In the genomic region with DNA sequence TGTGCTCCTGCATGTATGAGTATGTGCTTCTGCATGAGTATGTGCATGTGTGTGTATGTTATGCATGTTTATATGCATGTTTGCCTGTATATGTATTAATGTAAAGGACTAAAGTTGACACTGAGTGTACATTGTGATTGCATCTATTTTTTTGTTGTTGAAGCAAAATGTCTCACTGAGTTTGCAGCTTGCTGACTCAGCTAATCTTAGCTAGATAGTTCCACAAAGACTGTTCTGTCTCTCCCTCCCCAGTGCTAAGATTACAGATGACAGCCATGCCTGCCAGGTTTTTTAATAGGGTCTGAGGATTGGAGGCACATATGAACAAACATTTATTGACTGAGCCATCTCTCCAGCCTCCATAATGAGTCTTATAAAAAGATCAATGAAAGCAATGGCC, we compare ENCODE assay signal across 18 mouse cellular contexts. TPM values are rescaled to one million over a fixed set of nuclear protein-coding genes. Genes with fewer than 3 reads are reported as not detected.
"Had no signal": no experiment of that assay in that cellular context is flagged by ENCODE, and none has a peak within 500 bp of the region (broad histone marks: within the 10 kb centered on the region; RNA-seq: fewer than 3 reads in every experiment).

No protein-coding gene starts in this region.

- H3K4me1 ChIP-seq: neural tube, embryonic 12.5 days; neural tube, embryonic 13.5 days; neural tube, embryonic 15.5 days; stomach, embryonic 15.5 days had no signal

- H3K9me3 ChIP-seq: neural tube, embryonic 12.5 days; neural tube, embryonic 13.5 days; neural tube, embryonic 15.5 days; stomach, embryonic 15.5 days had no signal

- H3K4me3 ChIP-seq: neural tube, embryonic 12.5 days; neural tube, embryonic 13.5 days; neural tube, embryonic 15.5 days; stomach, embryonic 15.5 days had no signal

- DNase-seq: retina, postnatal 1 day; right cerebral cortex, adult 18-20 months; right cerebral cortex, postnatal 14 days; right cerebral cortex, postnatal 25 days; right cerebral cortex, postnatal 4 days; spleen, adult 18-20 months; thymus, adult 18-20 months; thymus, adult 2 months; thymus, postnatal 14 days; thymus, postnatal 25 days; thymus, postnatal 36 days; thymus, postnatal 4 days had no signal

- H3K27ac ChIP-seq: neural tube, embryonic 12.5 days; neural tube, embryonic 13.5 days; neural tube, embryonic 15.5 days; stomach, embryonic 15.5 days had no signal

- H3K27me3 ChIP-seq: neural tube, embryonic 12.5 days; neural tube, embryonic 13.5 days; neural tube, embryonic 15.5 days; stomach, embryonic 15.5 days had no signal

- H3K36me3 ChIP-seq: neural tube, embryonic 12.5 days; neural tube, embryonic 13.5 days; neural tube, embryonic 15.5 days; stomach, embryonic 15.5 days had no signal

- H3K9ac ChIP-seq: neural tube, embryonic 12.5 days; neural tube, embryonic 13.5 days; neural tube, embryonic 15.5 days; stomach, embryonic 15.5 days had no signal

- H3K4me2 ChIP-seq: neural tube, embryonic 12.5 days; neural tube, embryonic 13.5 days; neural tube, embryonic 15.5 days; stomach, embryonic 15.5 days had no signal

RNA-seq across cellular contexts. Expression of a gene that starts 35.0 kb away (rescaled TPM):
- polyA plus RNA-seq: neural tube, embryonic 12.5 days; neural tube, embryonic 13.5 days; neural tube, embryonic 14.5 days; stomach, embryonic 16.5 days had no signal
